Mouse (Mus musculus): Measurements from ENCODE around the gene Noc4l.

- TF ChIP-seq POLR2A (IDR thresholded peaks at IDR 0.05; ENCODE audit: low read depth, low read length) (no peak), CTCF (IDR thresholded peaks at IDR 0.05; ENCODE audit: extremely low read depth, insufficient read depth, insufficient read length, insufficient replicate concordance) (no peak)
These were observed 14.7 kb downstream of the Noc4l start for GRCm38 (mm10) chr5:110638306-110639074.
